Mouse (Mus musculus): ENCODE measurements around the gene Cenpp.

DNA sequence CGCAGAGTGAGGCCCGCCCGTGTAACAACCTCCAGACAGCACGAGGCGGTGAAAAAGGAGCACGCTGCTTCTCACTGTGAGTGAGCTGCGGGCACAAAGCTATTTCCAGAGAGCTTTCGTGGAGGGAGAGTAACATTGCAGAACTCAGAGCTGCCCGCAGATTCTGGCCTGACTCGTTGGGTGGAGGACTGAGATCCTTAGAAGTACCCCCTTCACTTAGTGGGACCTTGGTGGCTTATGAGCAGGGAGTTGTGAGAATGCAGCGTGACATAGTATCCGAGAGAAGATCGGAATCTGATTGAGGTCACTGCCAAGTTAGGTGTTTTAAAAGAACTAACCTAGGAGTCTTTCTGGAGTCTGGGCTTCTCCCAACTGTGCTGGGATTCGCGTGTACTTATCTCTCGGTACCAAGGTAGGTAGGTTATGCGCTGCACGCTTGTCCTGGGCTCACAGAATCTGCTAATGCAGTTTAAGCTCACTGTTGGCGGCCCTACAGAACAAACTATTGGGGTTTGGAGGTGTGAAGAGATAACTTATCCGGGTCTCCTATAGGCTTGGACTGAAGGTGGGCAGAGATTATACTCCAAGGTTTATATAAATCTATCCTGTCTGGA lies 29.8 kb upstream of the Cenpp start:
- TF ChIP-seq POLR2A (IDR thresholded peaks at IDR 0.05; ENCODE audit: borderline replicate concordance, extremely low read depth, low read depth, low read length) = no peak
- TF ChIP-seq CTCF (IDR thresholded peaks at IDR 0.05; ENCODE audit: insufficient read depth, low read length) = no peak
